Mouse (Mus musculus) embryonic fibroblast, embryonic 13.5 days (primary cell): ENCODE measurements around the gene Ficd.

Experiments
- CTCF ChIP-seq: IDR thresholded peaks from 2 replicates; pipeline ENCODE4 v1.5.1; 2011; ENCODE audit warnings: mild to moderate bottlenecking, control low read depth, low read length, moderate library complexity, borderline replicate concordance; ENCODE audit not compliant: insufficient read depth
- POLR2A ChIP-seq: IDR thresholded peaks from 2 replicates; pipeline ENCODE4 v1.6.1; 2011; ENCODE audit warnings: low read depth, mild to moderate bottlenecking, control low read depth, low read length, moderate library complexity

DNA sequence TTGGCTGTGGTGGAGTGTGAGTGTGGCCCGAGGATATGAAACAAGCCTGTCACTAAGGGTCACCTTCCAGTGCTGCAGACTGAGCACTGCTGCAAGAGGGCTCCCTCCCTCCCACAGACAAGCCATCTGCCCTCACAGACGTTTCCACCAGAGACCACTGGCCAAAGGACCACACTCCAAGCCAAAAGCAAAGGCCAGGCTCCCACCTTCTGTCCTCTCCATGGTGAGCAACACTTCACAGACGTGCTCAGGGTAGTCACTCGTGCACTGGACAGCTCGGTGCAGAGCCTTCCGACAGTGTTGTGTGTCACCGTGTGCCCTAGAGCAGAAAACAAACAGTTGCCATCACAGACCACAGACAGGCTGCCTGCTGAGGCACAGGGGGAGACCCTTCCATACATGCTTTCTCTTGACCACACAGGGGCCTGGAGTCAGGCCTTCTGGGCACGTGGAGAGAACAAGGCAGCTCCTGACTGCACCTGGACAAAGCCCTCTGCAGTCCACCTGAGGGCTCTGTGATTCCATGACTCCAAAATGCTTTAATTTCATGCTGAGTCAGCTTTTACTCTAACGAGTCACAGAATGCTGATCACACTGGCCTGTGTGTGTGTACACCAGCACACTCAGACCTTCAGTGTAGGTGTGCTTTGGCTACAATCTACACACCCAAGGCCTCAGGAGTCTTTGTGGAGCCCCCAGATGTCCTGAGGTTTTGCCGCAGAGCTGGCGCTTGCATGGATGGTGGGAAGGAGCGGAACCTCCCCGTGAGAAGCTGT lies 13.1 kb downstream of the Ficd start:
- no peak for TF ChIP-seq POLR2A
- no peak for TF ChIP-seq CTCF
